Comparison of ENCODE assay signal across 8 mouse cellular contexts in the genomic region with DNA sequence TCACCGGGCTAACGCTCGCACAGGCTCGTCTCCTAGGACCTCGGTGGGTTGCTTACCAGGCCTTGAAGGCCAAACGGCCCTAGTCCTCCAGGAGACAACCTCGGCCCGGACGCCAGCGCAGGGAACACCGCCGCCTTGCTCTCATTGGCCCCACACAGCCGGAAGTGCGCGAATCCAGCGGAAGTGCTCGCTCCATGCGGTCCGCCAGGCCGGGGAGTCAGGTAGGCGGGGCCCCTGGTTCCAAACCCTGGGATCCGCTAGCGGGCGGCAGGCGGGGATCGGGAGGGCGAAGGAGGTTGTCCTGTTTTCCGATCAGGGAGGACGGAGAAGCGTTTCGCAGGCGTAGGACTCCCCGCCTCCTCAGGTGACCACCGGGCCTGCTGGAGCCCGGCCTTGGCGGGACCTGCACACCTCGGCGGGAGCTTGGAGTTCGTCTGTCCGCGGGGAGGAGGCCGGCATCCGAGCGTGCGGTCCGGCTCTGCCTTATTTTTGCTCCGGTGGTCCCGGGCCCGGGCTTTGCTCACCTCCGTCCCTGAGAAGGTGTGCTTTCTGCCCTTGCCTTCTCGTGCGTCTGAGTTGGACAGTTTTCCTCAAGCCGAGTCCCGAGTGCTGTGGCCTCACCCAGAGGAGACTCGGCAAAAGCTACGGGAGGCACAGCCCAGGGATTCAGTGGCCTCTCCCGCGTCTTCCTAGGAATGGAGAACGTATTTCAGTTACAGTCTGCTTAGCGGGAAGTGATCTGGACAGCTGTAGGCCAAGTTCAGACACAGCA. TPM values are rescaled to one million over a fixed set of nuclear protein-coding genes. Genes with fewer than 3 reads are reported as not detected.
DNase-seq lines count a peak whose midpoint lies in the region; ATAC-seq lines count a peak whose summit lies in the region.

TSS of gene Nmnat1 (minus strand) at position 150 of the 772 bp plus-strand sequence.
TSS of gene Lzic (plus strand) at position 177 of the 772 bp plus-strand sequence.

- DNase-seq in CD4-positive helper T cell, adult 2 months (ENCODE audit: low read depth, low spot score) = peak; percentile 91
- DNase-seq in brain, embryonic 18.5 days (ENCODE audit: low read depth, low spot score) = peak; percentile 79
- DNase-seq in kidney, postnatal 10 days = peak; percentile 97
- peak; percentile 78 to 85 for DNase-seq in natural killer cell, adult 2 months (ENCODE audit: low spot score in 2 of 2)

- H3K27ac ChIP-seq in heart, embryonic 13.5 days (replicated peaks) = peak within 1 kb of the TSS; percentile 87
- H3K27ac ChIP-seq in liver, embryonic 12.5 days = peak within 1 kb of the TSS; percentile 77
- peak within 1 kb of the TSS; percentile 59 for H3K27ac ChIP-seq in stomach, embryonic 15.5 days

- peak within 1 kb of the TSS; percentile 92 for H3K9ac ChIP-seq in heart, embryonic 13.5 days
- H3K9ac ChIP-seq in liver, embryonic 12.5 days = peak within 1 kb of the TSS; percentile 82
- peak within 1 kb of the TSS; percentile 45; the same call in 1 of the 2 replicates for H3K9ac ChIP-seq in stomach, embryonic 15.5 days

- peak; percentile 99 for ATAC-seq in erythroid progenitor cell, adult 5-6 weeks (replicated peaks; ENCODE audit: low FRiP score, poor library complexity, severe bottlenecking)
- peak; percentile 87 for ATAC-seq in heart, embryonic 13.5 days (ENCODE audit: extremely low read depth, insufficient number of reproducible peaks, low FRiP score, low TSS enrichment)
- ATAC-seq in liver, embryonic 12.5 days = peak; percentile 98
- ATAC-seq in stomach, embryonic 15.5 days (ENCODE audit: insufficient read depth, low FRiP score, low read depth) = peak; percentile 95

- H3K4me2 ChIP-seq in heart, embryonic 13.5 days = peak within 1 kb of the TSS; percentile 81
- peak within 1 kb of the TSS; percentile 79 for H3K4me2 ChIP-seq in liver, embryonic 12.5 days
- peak within 1 kb of the TSS; percentile 78 for H3K4me2 ChIP-seq in stomach, embryonic 15.5 days

- peak within 1 kb of the TSS; percentile 78 for H3K4me3 ChIP-seq in heart, embryonic 13.5 days
- peak within 1 kb of the TSS; percentile 93 for H3K4me3 ChIP-seq in liver, embryonic 12.5 days
- peak within 1 kb of the TSS; percentile 65 for H3K4me3 ChIP-seq in stomach, embryonic 15.5 days (replicated peaks)

- H3K4me1 ChIP-seq in heart, embryonic 13.5 days = peaks cover 23% of the 10 kb centered on the region
- peaks cover 24% of the 10 kb centered on the region for H3K4me1 ChIP-seq in liver, embryonic 12.5 days
- peaks cover 5% of the 10 kb centered on the region; the same call in 1 of the 2 replicates for H3K4me1 ChIP-seq in stomach, embryonic 15.5 days

- no peaks in the 10 kb centered on the region for H3K9me3 ChIP-seq in heart, embryonic 13.5 days
- no peaks in the 10 kb centered on the region for H3K9me3 ChIP-seq in liver, embryonic 12.5 days (replicated peaks)
- H3K9me3 ChIP-seq in stomach, embryonic 15.5 days = no peaks in the 10 kb centered on the region

- under 1% methylated on average over 60 of the region's 60 CpGs for WGBS in heart, embryonic 13.5 days
- WGBS in liver, embryonic 12.5 days (ENCODE audit: insufficient replicate concordance) = 2% methylated on average over 60 of the region's 60 CpGs
- WGBS in stomach, embryonic 15.5 days = under 1% methylated on average over 60 of the region's 60 CpGs

- peaks cover 37% of the 10 kb centered on the region for H3K36me3 ChIP-seq in heart, embryonic 13.5 days
- peaks cover 37% of the 10 kb centered on the region for H3K36me3 ChIP-seq in liver, embryonic 12.5 days
- peaks cover 6% of the 10 kb centered on the region; the same call in 1 of the 2 replicates for H3K36me3 ChIP-seq in stomach, embryonic 15.5 days

- no peaks in the 10 kb centered on the region for H3K27me3 ChIP-seq in heart, embryonic 13.5 days (replicated peaks)
- no peaks in the 10 kb centered on the region for H3K27me3 ChIP-seq in liver, embryonic 12.5 days (replicated peaks)
- H3K27me3 ChIP-seq in stomach, embryonic 15.5 days (replicated peaks) = no peaks in the 10 kb centered on the region

RNA-seq across cellular contexts. Expression of gene Nmnat1, which starts in this region (rescaled TPM):
- 1.1 TPM in 1 of 2 replicates, not detected in the other for total RNA-seq in erythroid progenitor cell, adult 5-6 weeks (2015; ENCODE audit: low replicate concordance)
- total RNA-seq in erythroid progenitor cell, adult 5-6 weeks (2017; ENCODE audit: low replicate concordance) = 0.64 and 0.83 TPM in 2 replicates
- 11.1 and 11.9 TPM in 2 replicates for polyA plus RNA-seq in heart, embryonic 13.5 days (2015; fragmentation: Nextera tagmentation; extraction: Ambion mirVana)
- 6.8 and 8.4 TPM in 2 replicates for polyA plus RNA-seq in liver, embryonic 12.5 days (2016; fragmentation: Nextera tagmentation; extraction: Ambion mirVana)
- polyA plus RNA-seq in stomach, embryonic 15.5 days (2015; fragmentation: Nextera tagmentation; extraction: Ambion mirVana) = 9.4 and 10.4 TPM in 2 replicates

RNA-seq across cellular contexts. Expression of gene Lzic, which starts in this region (rescaled TPM):
- 4.7 and 6.7 TPM in 2 replicates for total RNA-seq in erythroid progenitor cell, adult 5-6 weeks (2015; ENCODE audit: low replicate concordance)
- 5.0 and 18.5 TPM in 2 replicates for total RNA-seq in erythroid progenitor cell, adult 5-6 weeks (2017; ENCODE audit: low replicate concordance)
- 28.5 and 34.6 TPM in 2 replicates for polyA plus RNA-seq in heart, embryonic 13.5 days (2015; fragmentation: Nextera tagmentation; extraction: Ambion mirVana)
- polyA plus RNA-seq in liver, embryonic 12.5 days (2016; fragmentation: Nextera tagmentation; extraction: Ambion mirVana) = 23.8 and 24.7 TPM in 2 replicates
- 35.5 and 39.8 TPM in 2 replicates for polyA plus RNA-seq in stomach, embryonic 15.5 days (2015; fragmentation: Nextera tagmentation; extraction: Ambion mirVana)

Comparison
In these comparisons a context has a peak if more than half of its experiments do, and no peak if none do; other contexts are left out.
1. Peak in every context shown above with its lines: DNase-seq, ATAC-seq, H3K4me3 ChIP-seq and H3K27ac ChIP-seq.